Mouse (Mus musculus) thymus, adult 2 months (tissue): ENCODE results near the gene Snrpa1.

Experiments used
- CTCF ChIP-seq: fragments of 200-500 bp; IDR thresholded peaks from 2 replicates; pipeline ENCODE4 v1.5.1; 2012; ENCODE audit warnings: mild to moderate bottlenecking, control low read depth, low read length, moderate library complexity, borderline replicate concordance; ENCODE audit not compliant: control insufficient read depth, poor library complexity, insufficient read depth; ENCODE audit errors: extremely low read depth
- POLR2A ChIP-seq: fragments of 200-500 bp; IDR thresholded peaks from 2 replicates; pipeline ENCODE4 v1.6.1; 2012; ENCODE audit warnings: mild to moderate bottlenecking, low read length, control low read depth, moderate library complexity; ENCODE audit not compliant: control insufficient read depth, poor library complexity, insufficient read depth; ENCODE audit errors: extremely low read depth

- no peak for TF ChIP-seq CTCF
- TF ChIP-seq POLR2A = no peak
Observed at GRCm38 (mm10) chr7:66046921-66047918, 11.6 kb upstream of the Snrpa1 start.
